Mouse (Mus musculus): ENCODE measurements around the gene Frmd8.

DNA sequence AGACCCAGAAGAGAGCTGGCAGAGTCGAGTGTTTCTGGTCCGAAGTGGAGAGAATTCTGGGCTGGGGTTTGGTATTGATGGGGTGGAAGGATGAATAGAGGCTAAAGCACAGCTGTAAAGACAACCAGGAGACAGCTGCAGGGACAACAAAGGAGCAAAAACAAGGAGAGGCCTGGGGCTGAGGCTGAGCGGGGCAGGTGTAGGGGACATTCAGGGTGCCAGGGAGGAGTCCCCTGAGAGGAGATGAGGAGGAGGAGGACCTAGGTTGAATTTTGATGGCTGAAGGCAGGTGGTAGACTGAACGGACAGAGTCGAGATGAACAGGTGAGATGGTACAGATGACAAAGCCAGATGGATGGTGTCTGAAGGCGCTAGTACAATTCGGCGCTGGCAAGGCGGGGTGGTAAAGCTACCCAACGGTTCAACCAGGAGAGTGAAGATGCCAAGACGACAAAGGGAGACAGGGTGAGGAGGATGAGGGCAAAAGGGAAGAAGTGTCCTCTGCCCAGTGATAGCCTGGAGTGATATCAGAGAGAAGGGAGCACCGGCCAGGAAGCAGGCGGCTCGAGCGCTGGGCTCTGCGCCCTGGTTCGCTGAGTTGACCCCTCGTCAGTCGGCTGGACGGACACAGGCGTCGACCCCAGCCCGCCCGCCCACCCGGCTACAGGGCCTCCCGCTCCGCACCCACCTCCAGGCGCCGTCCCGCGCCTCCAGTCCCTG lies 18.4 kb upstream of the Frmd8 start:
- TF ChIP-seq CTCF (conservative IDR thresholded peaks at IDR 0.05; ENCODE audit: low read length) = no peak
- TF ChIP-seq NANOG (IDR thresholded peaks at IDR 0.05; ENCODE audit: borderline replicate concordance, low read length) = no peak
- no peak for TF ChIP-seq POU5F1 (IDR thresholded peaks at IDR 0.05; ENCODE audit: borderline replicate concordance, low read length)
